27 mouse cellular contexts compared by ENCODE assay signal in the genomic region with DNA sequence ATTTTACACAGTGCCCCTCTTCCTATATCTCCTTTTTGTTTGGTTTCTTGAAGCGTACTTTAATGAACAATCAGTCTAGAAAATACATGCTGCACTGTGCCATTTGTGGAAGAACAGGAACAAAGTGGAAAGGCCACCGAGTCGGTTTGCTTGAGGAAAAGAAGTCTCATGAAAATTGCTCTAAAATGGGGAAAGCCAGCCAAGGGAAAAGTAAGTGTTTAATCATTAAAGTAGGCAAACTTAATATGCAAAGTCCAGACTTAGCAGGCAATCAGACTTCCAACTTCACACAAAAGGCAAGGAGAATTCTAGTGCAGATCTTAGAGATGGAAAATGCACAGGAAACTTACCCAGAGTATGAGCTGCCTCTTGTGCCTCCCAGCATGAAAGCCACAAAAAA.
DNase-seq lines count a peak whose midpoint lies in the region; ATAC-seq and TF ChIP-seq lines count a peak whose summit lies in the region.
"Had no signal": no experiment of that assay in that cellular context is flagged by ENCODE, and none has a peak within 500 bp of the region (broad histone marks: within the 10 kb centered on the region; RNA-seq: fewer than 3 reads in every experiment).

No protein-coding gene starts in this region.

- H3K4me1 ChIP-seq in kidney, adult 2 months (ENCODE audit: control insufficient read depth, insufficient read depth, low read length) = peaks cover 4% of the 10 kb centered on the region; the same call in 1 of the 2 replicates
- no peaks in the 10 kb centered on the region for H3K4me1 ChIP-seq in kidney, embryonic 16.5 days (ENCODE audit: insufficient read depth, low read length)
- no peaks in the 10 kb centered on the region for H3K4me1 ChIP-seq in kidney, embryonic 15.5 days
- no peaks in the 10 kb centered on the region for H3K4me1 ChIP-seq in kidney, postnatal 0 days (replicated peaks; ENCODE audit: insufficient read depth, low read length)
- H3K4me1 ChIP-seq: embryonic facial prominence, embryonic 10.5 days; embryonic facial prominence, embryonic 13.5 days; forebrain, embryonic 12.5 days; forebrain, embryonic 15.5 days; heart, embryonic 12.5 days; heart, embryonic 15.5 days; hindbrain, embryonic 10.5 days; hindbrain, embryonic 13.5 days had no signal

- H3K9me3 ChIP-seq in kidney, embryonic 16.5 days (ENCODE audit: low read length) = peaks cover 2% of the 10 kb centered on the region; the same call in 1 of the 2 replicates
- H3K9me3 ChIP-seq in kidney, embryonic 15.5 days (replicated peaks) = no peaks in the 10 kb centered on the region
- no peaks in the 10 kb centered on the region for H3K9me3 ChIP-seq in kidney, postnatal 0 days (replicated peaks; ENCODE audit: low read length)
- H3K9me3 ChIP-seq: embryonic facial prominence, embryonic 10.5 days; embryonic facial prominence, embryonic 13.5 days; forebrain, embryonic 12.5 days; forebrain, embryonic 15.5 days; heart, embryonic 12.5 days; heart, embryonic 15.5 days; hindbrain, embryonic 13.5 days had no signal

- no peak overlapping the region for H3K4me2 ChIP-seq in kidney, embryonic 16.5 days (replicated peaks; ENCODE audit: low read depth, low read length)
- no peak overlapping the region for H3K4me2 ChIP-seq in kidney, embryonic 15.5 days
- no peak overlapping the region for H3K4me2 ChIP-seq in kidney, postnatal 0 days (ENCODE audit: low read length)
- H3K4me2 ChIP-seq: embryonic facial prominence, embryonic 13.5 days; forebrain, embryonic 12.5 days; forebrain, embryonic 15.5 days; heart, embryonic 12.5 days; heart, embryonic 15.5 days; hindbrain, embryonic 13.5 days had no signal

- 38% methylated on average over 3 of the region's 3 CpGs for WGBS in kidney, adult 2 months
- 59% methylated on average over 3 of the region's 3 CpGs for WGBS in kidney, embryonic 16.5 days
- WGBS in kidney, embryonic 15.5 days = 72% methylated on average over 3 of the region's 3 CpGs
- WGBS in kidney, postnatal 0 days = 63% methylated on average over 3 of the region's 3 CpGs

- TF ChIP-seq POLR2A in kidney, adult 2 months (IDR thresholded peaks at IDR 0.05; ENCODE audit: low read depth, low read length) = no peak

- no peak overlapping the region for H3K27ac ChIP-seq in kidney, adult 2 months (ENCODE audit: insufficient read depth, low read depth, low read length)
- H3K27ac ChIP-seq in kidney, embryonic 16.5 days (ENCODE audit: low read length) = no peak overlapping the region
- H3K27ac ChIP-seq in kidney, embryonic 15.5 days = peak overlapping the region; percentile 56; the same call in 1 of the 2 replicates
- H3K27ac ChIP-seq in kidney, postnatal 0 days = peak overlapping the region; percentile 57
- H3K27ac ChIP-seq: embryonic facial prominence, embryonic 10.5 days; embryonic facial prominence, embryonic 13.5 days; forebrain, embryonic 12.5 days; forebrain, embryonic 15.5 days; heart, embryonic 15.5 days; hindbrain, embryonic 10.5 days; hindbrain, embryonic 13.5 days had no signal

- H3K27me3 ChIP-seq in kidney, adult 2 months (replicated peaks; ENCODE audit: control insufficient read depth, insufficient read depth, low read length) = no peaks in the 10 kb centered on the region
- H3K27me3 ChIP-seq in kidney, embryonic 16.5 days (ENCODE audit: insufficient read depth, low read length) = no peaks in the 10 kb centered on the region
- H3K27me3 ChIP-seq in kidney, embryonic 15.5 days = no peaks in the 10 kb centered on the region
- no peaks in the 10 kb centered on the region for H3K27me3 ChIP-seq in kidney, postnatal 0 days (ENCODE audit: insufficient read depth, low read length)
- H3K27me3 ChIP-seq: embryonic facial prominence, embryonic 13.5 days; forebrain, embryonic 12.5 days; forebrain, embryonic 15.5 days; heart, embryonic 12.5 days; heart, embryonic 15.5 days; hindbrain, embryonic 13.5 days had no signal

- no peak for ATAC-seq in kidney, embryonic 16.5 days (ENCODE audit: low FRiP score, low TSS enrichment)
- ATAC-seq in kidney, embryonic 15.5 days (replicated peaks; ENCODE audit: low FRiP score) = no peak
- ATAC-seq in kidney, postnatal 0 days (replicated peaks; ENCODE audit: low FRiP score, low read depth) = no peak
- ATAC-seq: forebrain, embryonic 15.5 days had no signal

- no peak overlapping the region for H3K9ac ChIP-seq in kidney, embryonic 16.5 days (replicated peaks; ENCODE audit: low read length)
- no peak overlapping the region for H3K9ac ChIP-seq in kidney, embryonic 15.5 days
- no peak overlapping the region for H3K9ac ChIP-seq in kidney, postnatal 0 days (ENCODE audit: low read depth, low read length)
- H3K9ac ChIP-seq: embryonic facial prominence, embryonic 13.5 days; forebrain, embryonic 12.5 days; forebrain, embryonic 15.5 days; heart, embryonic 12.5 days; heart, embryonic 15.5 days; hindbrain, embryonic 13.5 days had no signal

- DNase-seq in kidney, adult 2 months = peak; percentile 71
- no peak for DNase-seq in kidney, adult 18-20 months
- no peak for DNase-seq in kidney, postnatal 0 days (ENCODE audit: low spot score)
- no peak for DNase-seq in thymus, postnatal 36 days
- no peak for DNase-seq in frontal cortex, postnatal 36 days (ENCODE audit: low spot score in 2 of 2)
- DNase-seq: adrenal gland, adult 8-10 months; adrenal gland, postnatal 25 days; cerebellum, adult 11-12 months; cerebellum, adult 8-10 months; cerebellum, postnatal 10 days; cerebellum, postnatal 36 days; embryo, embryonic 11 days; gastrocnemius, postnatal 25 days; heart, adult 18-20 months; heart, postnatal 10 days; heart, postnatal 36 days had no signal

- no peak for TF ChIP-seq CTCF in kidney, adult 2 months (conservative IDR thresholded peaks at IDR 0.05; ENCODE audit: insufficient read depth, insufficient read length, low read depth, low read length)
- no peak for TF ChIP-seq CTCF in kidney, postnatal 0 days (IDR thresholded peaks at IDR 0.05; ENCODE audit: low read depth)

- no peak overlapping the region for H3K4me3 ChIP-seq in kidney, adult 2 months (ENCODE audit: insufficient read depth, low read depth, low read length)
- no peak overlapping the region for H3K4me3 ChIP-seq in kidney, embryonic 16.5 days (ENCODE audit: low read length)
- H3K4me3 ChIP-seq in kidney, embryonic 15.5 days (replicated peaks) = no peak overlapping the region
- no peak overlapping the region for H3K4me3 ChIP-seq in kidney, postnatal 0 days (replicated peaks; ENCODE audit: low read depth, low read length)
- H3K4me3 ChIP-seq: embryonic facial prominence, embryonic 10.5 days; embryonic facial prominence, embryonic 13.5 days; erythroblast, embryonic 14.5 days; forebrain, embryonic 12.5 days; forebrain, embryonic 15.5 days; heart, embryonic 12.5 days; heart, embryonic 15.5 days; hindbrain, embryonic 10.5 days; hindbrain, embryonic 13.5 days had no signal

- no peaks in the 10 kb centered on the region for H3K36me3 ChIP-seq in kidney, adult 2 months (ENCODE audit: control insufficient read depth, insufficient read depth, low read length)
- no peaks in the 10 kb centered on the region for H3K36me3 ChIP-seq in kidney, embryonic 16.5 days (ENCODE audit: insufficient read depth, low read length)
- no peaks in the 10 kb centered on the region for H3K36me3 ChIP-seq in kidney, embryonic 15.5 days
- H3K36me3 ChIP-seq in kidney, postnatal 0 days (ENCODE audit: insufficient read depth, low read length) = no peaks in the 10 kb centered on the region
- H3K36me3 ChIP-seq: embryonic facial prominence, embryonic 10.5 days; embryonic facial prominence, embryonic 13.5 days; forebrain, embryonic 12.5 days; forebrain, embryonic 15.5 days; heart, embryonic 12.5 days; heart, embryonic 15.5 days; hindbrain, embryonic 10.5 days; hindbrain, embryonic 13.5 days had no signal

Comparison
In these comparisons a context has a peak if more than half of its experiments do, and no peak if none do; other contexts are left out.
1. H3K27ac ChIP-seq: peak in kidney, embryonic 15.5 days (single experiment) and kidney, postnatal 0 days (single experiment); none in kidney, adult 2 months (single experiment) and kidney, embryonic 16.5 days (single experiment).